Mouse (Mus musculus) embryonic stem cell, embryonic (primary cell): ENCODE measurements at regions not wholly inside any gene's neighbourhood (a gene's known extent, or its start where the extent isn't known, plus 50 kb on each side); places are given as distances from the start of the nearest gene placed in this dataset.

Experiments
- CTCF ChIA-PET, 4 experiments: fragments of 300-600 bp in 2 of 4; fragments of 350-600 bp in 2 of 4; sonication (Branson Sonifier 250); formaldehyde crosslinking; loops; one replicate each; lab custom pipeline; 2022; ENCODE audit warnings: inconsistent platforms in 2 of 4; lab: Charles Lee
- POLR2A ChIA-PET, 4 experiments: fragments of 300-600 bp in 2 of 4; fragments of 350-600 bp in 2 of 4; sonication (Branson Sonifier 250); formaldehyde crosslinking; loops; one replicate each; lab custom pipeline; 2022; ENCODE audit warnings: antibody characterized with exemption in 4 of 4, inconsistent platforms in 1 of 4; lab: Charles Lee

- ChIA-PET POLR2A (interaction anchor here in 3 of 4 experiments (0.7 to 4.6 kb wide), 8 partner anchors 11 to 36 kb away, joined by 3 to 34 read pairs (median 4); no protein-coding TSS in a partner anchor), CTCF (no interaction called here)
These were observed 134.7 kb downstream of the Hsd17b3 start for GRCm38 (mm10) chr13:63954305-63954704.

GRCm38 (mm10) chr13:63951922-63952734 is 136.9 kb downstream of the Hsd17b3 start:
- CTCF ChIA-PET, result interaction anchor here in 2 of 4 experiments (0.6 to 0.8 kb wide), 2 partner anchors 8 to 44 kb away, joined by 3 read pairs; no protein-coding TSS in a partner anchor
- POLR2A ChIA-PET, result interaction anchor here in 2 of 4 experiments (0.6 to 4.6 kb wide), 17 partner anchors 8 to 493 kb away, joined by 3 to 34 read pairs (median 5); partner anchors contain the start of gene Ercc6l2 (in 1 of the 2)

- POLR2A ChIA-PET, result interaction anchor here in 3 of 4 experiments (0.7 to 4.6 kb wide), 16 partner anchors 9 to 1370 kb away, joined by 3 to 34 read pairs (median 4); partner anchors contain the start of gene Ercc6l2 (in 1 of the 3)
- CTCF ChIA-PET, result interaction anchor here in 1 of 4 experiments (0.6 kb wide), 1 partner anchor 47 kb away, joined by 4 read pairs; no protein-coding TSS in a partner anchor
These were observed 136.1 kb downstream of the Ercc6l2 start for GRCm38 (mm10) chr13:63951136-63951535.
